Mouse (Mus musculus) cerebellum, adult 2 months (tissue): ENCODE measurements at regions not wholly inside any gene's neighbourhood (a gene's known extent, or its start where the extent isn't known, plus 50 kb on each side); places are given as distances from the start of the nearest gene placed in this dataset.

Experiments used
- CTCF ChIP-seq: fragments of 200-500 bp; IDR thresholded peaks from 2 replicates; pipeline ENCODE4 v1.5.1; 2011; ENCODE audit warnings: low read depth, mild to moderate bottlenecking, control low read depth, low read length, moderate library complexity, borderline replicate concordance; ENCODE audit not compliant: insufficient read depth
- POLR2A ChIP-seq: fragments of 200-500 bp; IDR thresholded peaks from 2 replicates; pipeline ENCODE4 v1.6.1; 2011; ENCODE audit warnings: low read length, control low read depth, borderline replicate concordance; ENCODE audit not compliant: insufficient read depth

GRCm38 (mm10) chr3:155513885-155514284 lies 420.7 kb downstream of the Lrriq3 start:
- TF ChIP-seq CTCF (no peak), POLR2A (no peak)
